Mouse (Mus musculus) liver, embryonic 15.5 days (tissue): ENCODE data around the gene Etfbkmt. TPM values are rescaled to one million over a fixed set of nuclear protein-coding genes. Genes with fewer than 3 reads are reported as not detected.
A peak's percentile ranks its signal among the peaks of the same experiment; 100 is the strongest.

Source experiments
- ATAC-seq: fragments of 200-750 bp; cut with Nextera tagmentation; 2 replicates; pipeline ENCODE4 v1.8.0; 2017; ENCODE audit warnings: moderate number of reproducible peaks, mild to moderate bottlenecking, moderate library complexity; ENCODE audit not compliant: insufficient read depth
- H3K27ac ChIP-seq: fragments of 300-500 bp; sonication (generic); replicated peaks from 2 replicates; pipeline ENCODE4 v1.5.1; 2015; ENCODE audit warnings: mild to moderate bottlenecking, inconsistent platforms
- H3K27me3 ChIP-seq: fragments of 300-500 bp; sonication (generic); 2 replicates; pipeline ENCODE4 v1.6.1; 2015; ENCODE audit warnings: mild to moderate bottlenecking, inconsistent platforms
- H3K36me3 ChIP-seq: fragments of 300-500 bp; sonication (generic); replicated peaks from 2 replicates; pipeline ENCODE4 v1.6.1; 2015; ENCODE audit warnings: moderate library complexity, mild to moderate bottlenecking, inconsistent platforms
- H3K4me1 ChIP-seq: fragments of 300-500 bp; sonication (generic); replicated peaks from 2 replicates; pipeline ENCODE4 v1.6.1; 2015; ENCODE audit warnings: inconsistent platforms
- H3K4me2 ChIP-seq: fragments of 300-500 bp; sonication (generic); 2 replicates; pipeline ENCODE4 v1.6.1; 2015; ENCODE audit warnings: moderate library complexity, mild to moderate bottlenecking, inconsistent platforms
- H3K4me3 ChIP-seq: fragments of 300-500 bp; sonication (generic); replicated peaks from 2 replicates; pipeline ENCODE4 v1.5.1; 2015; ENCODE audit warnings: mild to moderate bottlenecking, inconsistent platforms
- H3K9ac ChIP-seq: fragments of 300-500 bp; sonication (generic); 2 replicates; pipeline ENCODE4 v1.6.1; 2015; ENCODE audit warnings: moderate library complexity, mild to moderate bottlenecking, inconsistent platforms
- H3K9me3 ChIP-seq: fragments of 300-500 bp; sonication (generic); replicated peaks from 2 replicates; pipeline ENCODE4 v1.6.1; 2016; ENCODE audit warnings: inconsistent platforms
- WGBS: fragments of 180-500 bp; shearing (Covaris S2); methylation state at CpG from one replicate; pipeline ENCODE4 v1.1.7; 2015; ENCODE audit warnings: mixed read lengths; ENCODE audit not compliant: insufficient replicate concordance; 5-methylcytosine and 5-hydroxymethylcytosine counted together
- polyA plus RNA-seq: library from polyadenylated mRNA; unstranded; fragments of >200 nt; fragmentation: Nextera tagmentation; extraction: Ambion mirVana; gene quantifications from 2 replicates; pipeline ENCODE4 v1.2.1, GENCODE M21; 2015

Gene Etfbkmt
- 11.4 and 12.3 TPM in 2 replicates for polyA plus RNA-seq

- Histone ChIP-seq H3K36me3 (peaks cover 8% of the 10 kb centered on the region), H3K9ac (no peak within 1 kb of the TSS), H3K4me3 (no peak within 1 kb of the TSS), H3K4me2 (no peak within 1 kb of the TSS), H3K4me1 (peaks cover 28% of the 10 kb centered on the region), H3K9me3 (no peaks in the 10 kb centered on the region), H3K27ac (peak within 1 kb of the TSS; percentile 74; the same call in 1 of the 2 replicates), H3K27me3 (no peaks in the 10 kb centered on the region)
- WGBS, result 42% methylated on average over 1 of the region's 1 CpGs
- no peak for ATAC-seq
Measured at GRCm38 (mm10) chr6:149139471-149139870, at the start of gene Etfbkmt. TSS of gene Etfbkmt (plus strand) at chr6:149139849.

- ATAC-seq, result no peak
- WGBS, result 75% methylated on average over 6 of the region's 6 CpGs
- Histone ChIP-seq H3K4me2 (no peak overlapping the region), H3K27me3 (no peaks in the 10 kb centered on the region), H3K36me3 (no peaks in the 10 kb centered on the region), H3K4me1 (peaks cover 2% of the 10 kb centered on the region; the same call in 1 of the 2 replicates), H3K9me3 (no peaks in the 10 kb centered on the region), H3K9ac (no peak overlapping the region), H3K27ac (no peak overlapping the region), H3K4me3 (no peak overlapping the region)
Measured at GRCm38 (mm10) chr6:149092406-149092805, 47.2 kb upstream of the Etfbkmt start.

GRCm38 (mm10) chr6:149093465-149093864 is 46.2 kb upstream of the Etfbkmt start:
- ATAC-seq, result no peak
- Histone ChIP-seq H3K4me3 (no peak overlapping the region), H3K27ac (no peak overlapping the region), H3K9me3 (no peaks in the 10 kb centered on the region), H3K27me3 (no peaks in the 10 kb centered on the region), H3K9ac (no peak overlapping the region), H3K36me3 (no peaks in the 10 kb centered on the region), H3K4me1 (no peaks in the 10 kb centered on the region), H3K4me2 (no peak overlapping the region)
- 22% methylated on average over 5 of the region's 5 CpGs for WGBS

- Histone ChIP-seq H3K9ac (no peak overlapping the region), H3K27ac (no peak overlapping the region), H3K36me3 (no peaks in the 10 kb centered on the region), H3K9me3 (no peaks in the 10 kb centered on the region), H3K4me3 (no peak overlapping the region), H3K27me3 (peaks cover 8% of the 10 kb centered on the region), H3K4me2 (no peak overlapping the region), H3K4me1 (no peaks in the 10 kb centered on the region)
- 21% methylated on average over 1 of the region's 1 CpGs for WGBS
- ATAC-seq, result no peak
Measured at GRCm38 (mm10) chr6:149094555-149094954, 45.1 kb upstream of the Etfbkmt start.

GRCm38 (mm10) chr6:149095389-149095788 is 44.3 kb upstream of the Etfbkmt start:
- peaks cover 15% of the 10 kb centered on the region for H3K27me3 ChIP-seq
- no peaks in the 10 kb centered on the region for H3K9me3 ChIP-seq
- no peak for ATAC-seq
- H3K4me1 ChIP-seq, result no peaks in the 10 kb centered on the region
- no peak overlapping the region for H3K9ac ChIP-seq
- WGBS, result 61% methylated on average over 6 of the region's 6 CpGs
- no peaks in the 10 kb centered on the region for H3K36me3 ChIP-seq
- no peak overlapping the region for H3K27ac ChIP-seq
- no peak overlapping the region for H3K4me3 ChIP-seq
- no peak overlapping the region for H3K4me2 ChIP-seq

- Histone ChIP-seq H3K27ac (no peak overlapping the region), H3K4me3 (no peak overlapping the region), H3K36me3 (no peaks in the 10 kb centered on the region), H3K4me1 (no peaks in the 10 kb centered on the region), H3K27me3 (peaks cover 23% of the 10 kb centered on the region), H3K9me3 (no peaks in the 10 kb centered on the region), H3K9ac (no peak overlapping the region), H3K4me2 (no peak overlapping the region)
- 49% methylated on average over 2 of the region's 2 CpGs for WGBS
- no peak for ATAC-seq
Measured at GRCm38 (mm10) chr6:149096233-149096632, 43.4 kb upstream of the Etfbkmt start.

- Histone ChIP-seq H3K27me3 (peaks cover 33% of the 10 kb centered on the region), H3K27ac (no peak overlapping the region), H3K4me3 (no peak overlapping the region), H3K36me3 (no peaks in the 10 kb centered on the region), H3K4me1 (no peaks in the 10 kb centered on the region), H3K4me2 (no peak overlapping the region), H3K9me3 (no peaks in the 10 kb centered on the region), H3K9ac (no peak overlapping the region)
- 64% methylated on average over 1 of the region's 1 CpGs for WGBS
- ATAC-seq, result no peak
Measured at GRCm38 (mm10) chr6:149097276-149097675, 42.4 kb upstream of the Etfbkmt start.

GRCm38 (mm10) chr6:149098993-149099392 is 40.7 kb upstream of the Etfbkmt start:
- H3K4me2 ChIP-seq, result no peak overlapping the region; the same call in 1 of the 2 replicates
- no peak overlapping the region for H3K27ac ChIP-seq
- no peaks in the 10 kb centered on the region for H3K36me3 ChIP-seq

GRCm38 (mm10) chr6:149100174-149101075 is 39.2 kb upstream of the Etfbkmt start:
- Histone ChIP-seq H3K9ac (peak overlapping the region; percentile 45), H3K9me3 (no peaks in the 10 kb centered on the region), H3K27ac (peak overlapping the region; percentile 78), H3K4me3 (peak overlapping the region; percentile 62), H3K4me2 (peak overlapping the region; percentile 63), H3K27me3 (peaks cover 52% of the 10 kb centered on the region), H3K4me1 (no peaks in the 10 kb centered on the region), H3K36me3 (no peaks in the 10 kb centered on the region)
- peak; percentile 45 for ATAC-seq
- 2% methylated on average over 52 of the region's 52 CpGs for WGBS

More at GRCm38 (mm10) chr6:149098993-149099392, 40.7 kb upstream of the Etfbkmt start:
- H3K9ac ChIP-seq, result no peak overlapping the region
- peaks cover 44% of the 10 kb centered on the region for H3K27me3 ChIP-seq
- no peak overlapping the region for H3K4me3 ChIP-seq
- no peak for ATAC-seq
- H3K9me3 ChIP-seq, result no peaks in the 10 kb centered on the region
- no peaks in the 10 kb centered on the region for H3K4me1 ChIP-seq

- Histone ChIP-seq H3K4me1 (no peaks in the 10 kb centered on the region), H3K4me2 (peak within 1 kb of the TSS; percentile 63), H3K27me3 (peaks cover 52% of the 10 kb centered on the region), H3K36me3 (no peaks in the 10 kb centered on the region), H3K27ac (peak within 1 kb of the TSS; percentile 78), H3K4me3 (peak within 1 kb of the TSS; percentile 62), H3K9ac (peak within 1 kb of the TSS; percentile 45), H3K9me3 (no peaks in the 10 kb centered on the region)
- peak; percentile 73 for ATAC-seq
- WGBS, result under 1% methylated on average over 124 of the region's 124 CpGs
Measured at GRCm38 (mm10) chr6:149101076-149101942, 38.3 kb upstream of the Etfbkmt start, which contains the start of gene Dennd5b. TSS of gene Dennd5b (minus strand) at chr6:149101680.

GRCm38 (mm10) chr6:149101943-149102243 is 37.8 kb upstream of the Etfbkmt start:
- ATAC-seq, result no peak
- 11% methylated on average over 7 of the region's 7 CpGs for WGBS

More at GRCm38 (mm10) chr6:149101943-149102243, 37.8 kb upstream of the Etfbkmt start:
- no peaks in the 10 kb centered on the region for H3K4me1 ChIP-seq
- H3K36me3 ChIP-seq, result no peaks in the 10 kb centered on the region
- peak overlapping the region; percentile 62 for H3K4me3 ChIP-seq
- H3K27ac ChIP-seq, result no peak overlapping the region
- no peaks in the 10 kb centered on the region for H3K9me3 ChIP-seq
- H3K4me2 ChIP-seq, result peak overlapping the region; percentile 63
- no peak overlapping the region for H3K9ac ChIP-seq
- peaks cover 52% of the 10 kb centered on the region for H3K27me3 ChIP-seq
